Mouse (Mus musculus) heart, adult 2 months (tissue): ENCODE results near the gene Plekhh3. TPM values are rescaled to one million over a fixed set of nuclear protein-coding genes. Genes with fewer than 3 reads are reported as not detected.

ENCODE experiments used
- DNase-seq, 2 experiments: peaks; one replicate each; pipeline ENCODE4 v3.0.0; 2021
- H3K27ac ChIP-seq: fragments of 200-600 bp; 2 replicates; pipeline ENCODE4 v1.8.1; 2022
- H3K27me3 ChIP-seq: fragments of 200-500 bp; 2 replicates; pipeline ENCODE4 v1.6.1; 2012; ENCODE audit warnings: mild to moderate bottlenecking, low read length, inconsistent platforms, mixed read lengths; ENCODE audit not compliant: control insufficient read depth, insufficient read depth
- H3K36me3 ChIP-seq: fragments of 200-500 bp; 2 replicates; pipeline ENCODE4 v1.6.1; 2012; ENCODE audit warnings: low read length, inconsistent platforms; ENCODE audit not compliant: control insufficient read depth, insufficient read depth
- H3K4me1 ChIP-seq: fragments of 200-500 bp; 2 replicates; pipeline ENCODE4 v1.6.1; 2011; ENCODE audit warnings: low read length; ENCODE audit not compliant: control insufficient read depth, insufficient read depth
- H3K4me3 ChIP-seq: fragments of 200-600 bp; 2 replicates; pipeline ENCODE4 v1.8.1; 2022
- H3K79me2 ChIP-seq: fragments of 200-500 bp; replicated peaks from 2 replicates; pipeline ENCODE4 v1.6.1; 2012; ENCODE audit warnings: mild to moderate bottlenecking, inconsistent platforms, low read length, moderate library complexity, mixed read lengths; ENCODE audit not compliant: control insufficient read depth, insufficient read depth
- H3K9ac ChIP-seq: fragments of 200-500 bp; 2 replicates; pipeline ENCODE4 v1.6.1; 2012; ENCODE audit warnings: low read depth, mild to moderate bottlenecking, control low read depth, inconsistent platforms, low read length, mixed read lengths
- CTCF ChIP-seq: fragments of 200-600 bp; IDR thresholded peaks from 2 replicates; pipeline ENCODE4 v1.8.1; 2022; ENCODE audit warnings: antibody characterized with exemption, mild to moderate bottlenecking, moderate library complexity
- EP300 ChIP-seq: fragments of 200-500 bp; IDR thresholded peaks from 2 replicates; pipeline ENCODE4 v1.6.1; 2011; ENCODE audit warnings: low read depth, low read length, control low read depth; ENCODE audit not compliant: insufficient read depth
- POLR2A ChIP-seq: fragments of 200-500 bp; IDR thresholded peaks from 2 replicates; pipeline ENCODE4 v1.6.1; 2011; ENCODE audit warnings: mild to moderate bottlenecking, low read depth, low read length, control low read depth; ENCODE audit not compliant: insufficient read depth
- WGBS: fragments of 180-500 bp; shearing (Covaris S2); methylation state at CpG from one replicate; pipeline ENCODE4 v1.1.7; 2018; 5-methylcytosine and 5-hydroxymethylcytosine counted together
- intact Hi-C: fragments of 180-260 bp; cut with DNase I; formaldehyde crosslinking; loops from one replicate; pipeline ENCODE4 v1.15.1; 2025
- polyA plus RNA-seq: library from polyadenylated mRNA; depleted of rRNA; stranded (reverse); fragments of >200 nt; gene quantifications from 2 replicates; pipeline ENCODE4 v1.2.3, GENCODE M21; 2012
- total RNA-seq, 2 experiments: library from RNA; stranded (reverse); gene quantifications; 2 replicates each; pipeline ENCODE4 v1.2.3; 2021

Plekhh3 gene
- total and polyA plus RNA-seq, 3 experiments, result 14.3 to 28.1 (median 26.7) TPM

GRCm38 (mm10) chr11:101180261-101180660 lies 9.1 kb upstream of the Plekhh3 start:
- WGBS, result 85% methylated on average over 17 of the region's 17 CpGs
- Histone ChIP-seq H3K36me3 (no peaks in the 10 kb centered on the region), H3K79me2 (no peaks in the 10 kb centered on the region), H3K4me1 (peaks cover 3% of the 10 kb centered on the region), H3K4me3 (no peak overlapping the region), H3K27ac (no peak overlapping the region), H3K27me3 (no peaks in the 10 kb centered on the region), H3K9ac (no peak overlapping the region)
- no peak for TF ChIP-seq CTCF
- no peak for TF ChIP-seq POLR2A
- TF ChIP-seq EP300, result no peak
- DNase-seq, result no peak
- intact Hi-C loops, result no loop called here

- Histone ChIP-seq H3K4me1 (peaks cover 3% of the 10 kb centered on the region), H3K9ac (no peak overlapping the region), H3K4me3 (no peak overlapping the region), H3K27ac (no peak overlapping the region), H3K36me3 (no peaks in the 10 kb centered on the region), H3K79me2 (no peaks in the 10 kb centered on the region), H3K27me3 (no peaks in the 10 kb centered on the region)
- 85% methylated on average over 15 of the region's 15 CpGs for WGBS
- TF ChIP-seq EP300, result no peak
- no peak for TF ChIP-seq CTCF
- TF ChIP-seq POLR2A, result no peak
- no peak for DNase-seq
- intact Hi-C loops, result loop anchor here (5.0 to 10.0 kb wide), 2 partner anchors 287 to 465 kb away; partner anchors contain the start of genes Hspb9 and Kat2a
Observed at GRCm38 (mm10) chr11:101179306-101179705, 8.2 kb upstream of the Plekhh3 start.

GRCm38 (mm10) chr11:101178061-101179058 lies 7.2 kb upstream of the Plekhh3 start:
- TF ChIP-seq EP300 (no peak), POLR2A (no peak), CTCF (no peak)
- no peaks in the 10 kb centered on the region for H3K36me3 ChIP-seq
- peaks cover 3% of the 10 kb centered on the region for H3K4me1 ChIP-seq
- 75% methylated on average over 36 of the region's 36 CpGs for WGBS
- no peaks in the 10 kb centered on the region for H3K27me3 ChIP-seq
- no peak overlapping the region for H3K9ac ChIP-seq
- no peak for DNase-seq
- intact Hi-C loops, result loop anchor here (5.0 to 10.0 kb wide), 2 partner anchors 286 to 464 kb away; partner anchors contain the start of genes Hspb9 and Kat2a
- no peak overlapping the region for H3K4me3 ChIP-seq
- no peak overlapping the region for H3K27ac ChIP-seq
- H3K79me2 ChIP-seq, result no peaks in the 10 kb centered on the region

- peaks cover 9% of the 10 kb centered on the region for H3K4me1 ChIP-seq
- H3K79me2 ChIP-seq, result no peaks in the 10 kb centered on the region
- TF ChIP-seq CTCF (peak; percentile 75), EP300 (no peak)
- intact Hi-C loops, result loop anchor here (2.0 to 10.0 kb wide), 4 partner anchors 94 to 462 kb away; partner anchors contain the start of genes Coasy, Hspb9 and Kat2a
- H3K9ac ChIP-seq, result no peak overlapping the region
- H3K36me3 ChIP-seq, result no peaks in the 10 kb centered on the region
- 55% methylated on average over 22 of the region's 22 CpGs for WGBS
- no peak for DNase-seq
- no peak overlapping the region for H3K27ac ChIP-seq
- no peaks in the 10 kb centered on the region for H3K27me3 ChIP-seq
- H3K4me3 ChIP-seq, result no peak overlapping the region
Observed at GRCm38 (mm10) chr11:101176933-101177773, 6.0 kb upstream of the Plekhh3 start.

- Histone ChIP-seq H3K27ac (no peak overlapping the region), H3K9ac (peak overlapping the region; percentile 3; the same call in 1 of the 2 replicates), H3K36me3 (no peaks in the 10 kb centered on the region), H3K27me3 (no peaks in the 10 kb centered on the region), H3K79me2 (no peaks in the 10 kb centered on the region), H3K4me1 (peaks cover 9% of the 10 kb centered on the region), H3K4me3 (peak overlapping the region; percentile 44)
- TF ChIP-seq CTCF, result peak; percentile 64
- no peak for TF ChIP-seq POLR2A
- intact Hi-C loops, result loop anchor here (2.0 to 10.0 kb wide), 4 partner anchors 93 to 461 kb away; partner anchors contain the start of genes Coasy, Hspb9 and Kat2a
- DNase-seq, result peak; percentile 63 to 70
- 3% methylated on average over 25 of the region's 25 CpGs for WGBS
Observed at GRCm38 (mm10) chr11:101176117-101176691, 5.1 kb upstream of the Plekhh3 start.
